Mouse (Mus musculus): ENCODE measurements around the gene Slc35f1.

DNA sequence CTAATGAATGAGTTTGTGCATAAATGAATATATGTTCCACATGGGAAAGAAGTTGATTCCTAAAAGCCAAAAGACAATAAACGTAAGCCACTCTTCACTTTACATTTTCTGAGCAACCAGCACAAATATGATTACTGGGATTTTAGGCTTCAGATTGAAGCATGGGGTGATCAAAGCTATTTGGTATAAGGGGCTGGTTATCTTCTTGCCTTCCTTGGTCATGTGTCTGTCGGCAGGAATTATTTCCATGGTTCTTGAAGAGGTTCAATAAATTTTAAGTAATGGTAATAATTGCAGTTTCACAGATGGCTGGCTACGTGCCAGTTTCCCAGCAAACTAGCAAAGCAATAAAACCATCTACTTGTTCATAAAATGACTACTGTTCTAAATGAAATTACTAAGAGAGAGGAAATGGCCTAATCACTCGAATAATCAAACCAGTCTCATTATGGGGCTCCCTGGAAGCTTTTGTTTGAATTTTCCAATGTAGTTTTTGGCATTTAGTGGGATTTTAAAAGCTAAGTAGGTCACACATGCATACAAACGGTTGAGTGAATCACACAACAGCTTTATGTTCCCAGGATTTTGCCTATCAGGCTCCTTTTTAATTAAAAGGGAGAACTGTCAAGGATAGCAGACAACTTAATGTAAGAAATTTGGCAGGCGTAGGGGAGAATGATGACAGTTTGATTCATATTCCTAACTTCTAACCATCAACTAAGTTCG is 425.5 kb downstream of the Slc35f1 start:
- no peak for TF ChIP-seq POLR2A (IDR thresholded peaks at IDR 0.05; ENCODE audit: borderline replicate concordance, insufficient read depth, low read length)
- no peak for TF ChIP-seq CTCF (IDR thresholded peaks at IDR 0.05; ENCODE audit: borderline replicate concordance, insufficient read depth, low read depth, low read length)

Measured in cerebellum, adult 2 months (tissue).